Mouse (Mus musculus) naive thymus-derived CD4-positive, alpha-beta T cell, adult 2 months (primary cell): ENCODE results near the gene Il6st.

Experiments used
- DNase-seq: peaks from one replicate; pipeline ENCODE4 v3.0.0-alpha.2; 2011; ENCODE audit warnings: low read depth

Il6st gene

DNA sequence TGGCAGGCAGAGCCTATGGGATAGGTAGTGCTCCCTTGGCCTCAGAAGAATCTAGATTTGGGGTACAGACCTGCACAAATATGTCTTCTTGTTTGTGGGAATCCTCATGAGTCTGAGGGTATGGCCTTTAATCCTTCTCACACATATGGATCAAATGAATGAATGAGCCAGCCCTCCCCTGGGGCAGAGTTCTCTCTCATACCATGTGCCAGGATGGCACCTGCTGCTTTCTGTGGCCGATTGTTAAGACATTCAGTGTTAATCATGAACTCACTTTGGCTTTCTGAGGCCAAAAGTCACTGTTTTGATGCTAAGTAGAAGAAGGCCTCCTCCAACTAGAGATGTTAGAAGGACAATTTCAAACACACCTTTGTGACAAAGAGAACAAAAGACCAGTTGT, 63.3 kb downstream of the Il6st start:
- DNase-seq = no peak

DNA sequence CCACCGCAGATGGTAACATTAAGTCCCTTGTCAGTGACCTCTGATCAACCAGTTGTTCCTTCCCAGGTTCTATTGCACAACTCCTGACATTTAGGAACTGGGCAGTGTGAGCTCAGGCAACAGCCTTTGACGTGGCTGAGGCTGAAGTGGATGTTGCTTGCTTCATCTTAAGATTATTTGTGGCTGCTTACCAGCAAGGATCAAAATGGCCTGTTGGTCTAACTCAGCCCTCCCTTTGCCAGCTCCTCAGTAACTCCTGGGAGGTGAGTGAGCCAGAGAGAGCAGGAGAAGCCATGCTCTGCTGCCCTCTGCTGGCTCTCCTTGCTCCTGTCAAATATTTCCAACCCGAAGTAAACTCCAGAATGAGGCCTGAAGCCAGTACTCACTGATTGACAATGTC, 66.0 kb downstream of the Il6st start:
- peak; percentile 82 for DNase-seq

DNA sequence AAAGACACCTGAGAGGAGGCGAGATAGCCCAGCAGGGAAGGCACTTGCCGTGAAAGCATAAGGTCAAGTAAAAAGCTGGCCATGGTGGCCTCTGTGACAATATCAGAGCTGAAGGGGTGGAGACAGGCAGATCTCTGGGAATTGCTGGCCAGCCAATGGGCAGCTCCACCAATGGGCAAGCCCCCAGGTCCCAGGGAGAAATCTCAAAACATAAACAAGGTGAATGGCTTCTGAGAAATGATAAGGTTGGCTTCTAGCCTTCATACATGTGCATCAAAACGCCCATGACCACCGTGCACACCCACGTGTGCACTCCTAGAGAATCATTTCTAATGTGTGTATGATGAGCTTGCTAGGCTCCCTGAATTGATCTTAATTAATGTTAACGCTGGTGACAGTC, 68.4 kb downstream of the Il6st start:
- DNase-seq = no peak

DNA sequence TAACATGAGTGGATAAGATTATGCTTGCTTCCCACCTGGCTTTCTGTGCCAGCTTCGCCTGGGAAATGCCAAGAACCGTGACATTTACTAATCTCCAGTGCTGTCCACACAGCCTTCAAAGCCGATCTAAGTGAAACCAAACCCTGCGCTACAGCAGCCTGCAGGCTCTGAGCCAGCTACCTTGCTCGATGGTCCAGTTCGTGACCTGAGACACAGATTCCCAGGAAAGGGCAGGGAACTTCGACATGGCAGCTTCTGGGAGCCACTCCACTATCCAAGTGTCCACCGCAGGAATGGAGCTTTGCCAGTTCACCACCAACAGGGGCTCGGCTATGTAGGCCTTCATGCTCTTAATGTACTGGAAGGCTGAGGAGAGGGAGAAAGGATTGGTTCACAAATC, 69.7 kb downstream of the Il6st start:
- no peak for DNase-seq

DNA sequence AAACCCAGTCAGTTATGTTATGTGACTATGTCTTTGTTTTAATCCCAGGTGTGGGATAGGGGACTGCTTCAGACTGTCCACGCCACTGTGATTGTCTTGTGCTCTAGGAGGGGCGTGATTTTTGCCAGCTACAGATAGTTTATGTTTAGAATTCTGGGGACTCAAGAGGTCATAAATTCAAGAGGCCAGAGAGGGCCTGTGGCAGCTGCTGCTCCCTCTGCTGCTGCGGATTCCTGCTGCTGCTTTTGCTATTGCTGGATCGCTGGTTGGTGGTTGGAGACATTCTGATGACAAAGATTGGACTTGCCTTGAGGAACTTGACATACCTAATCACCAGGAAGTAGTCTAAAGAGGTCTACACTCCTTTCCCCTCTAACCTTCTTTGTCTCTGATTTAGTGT, 72.7 kb downstream of the Il6st start:
- DNase-seq = no peak

DNA sequence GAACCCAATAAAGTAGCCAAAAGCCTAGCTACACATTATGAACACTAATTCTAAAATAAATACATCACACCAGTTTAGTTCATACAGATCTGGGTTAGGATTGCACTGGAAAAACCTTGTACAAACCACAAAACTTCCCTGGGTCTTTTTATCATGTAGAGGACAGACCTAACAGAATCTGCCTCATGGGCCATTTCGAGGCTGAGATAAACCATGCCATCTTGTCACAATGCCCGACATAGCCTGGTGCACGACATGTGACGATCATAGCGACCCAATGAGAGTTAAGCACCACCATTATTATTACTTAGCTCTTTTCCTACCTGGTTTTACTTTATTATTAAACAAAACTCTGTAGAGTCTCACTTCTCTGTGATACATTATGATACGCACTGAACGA, 73.2 kb downstream of the Il6st start:
- DNase-seq = no peak

DNA sequence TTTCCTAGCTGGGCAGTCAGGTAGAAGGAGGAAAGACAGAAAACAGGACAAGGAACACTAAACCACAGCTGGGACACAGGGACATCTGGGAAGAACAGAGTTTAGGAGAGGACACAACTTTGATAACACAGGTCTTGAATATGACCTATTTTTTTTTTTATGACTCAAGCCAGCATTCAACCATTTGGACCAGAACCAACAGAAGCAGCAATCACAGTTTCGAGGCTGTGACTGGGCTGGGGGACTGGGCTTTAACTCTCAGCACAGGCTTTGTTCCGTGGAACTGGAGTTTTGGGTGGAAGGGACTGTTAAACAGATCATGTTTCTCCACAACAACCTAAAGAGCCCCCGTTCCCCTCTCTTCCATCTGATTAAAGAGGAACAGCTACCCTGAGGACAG, 76.7 kb downstream of the Il6st start:
- no peak for DNase-seq

DNA sequence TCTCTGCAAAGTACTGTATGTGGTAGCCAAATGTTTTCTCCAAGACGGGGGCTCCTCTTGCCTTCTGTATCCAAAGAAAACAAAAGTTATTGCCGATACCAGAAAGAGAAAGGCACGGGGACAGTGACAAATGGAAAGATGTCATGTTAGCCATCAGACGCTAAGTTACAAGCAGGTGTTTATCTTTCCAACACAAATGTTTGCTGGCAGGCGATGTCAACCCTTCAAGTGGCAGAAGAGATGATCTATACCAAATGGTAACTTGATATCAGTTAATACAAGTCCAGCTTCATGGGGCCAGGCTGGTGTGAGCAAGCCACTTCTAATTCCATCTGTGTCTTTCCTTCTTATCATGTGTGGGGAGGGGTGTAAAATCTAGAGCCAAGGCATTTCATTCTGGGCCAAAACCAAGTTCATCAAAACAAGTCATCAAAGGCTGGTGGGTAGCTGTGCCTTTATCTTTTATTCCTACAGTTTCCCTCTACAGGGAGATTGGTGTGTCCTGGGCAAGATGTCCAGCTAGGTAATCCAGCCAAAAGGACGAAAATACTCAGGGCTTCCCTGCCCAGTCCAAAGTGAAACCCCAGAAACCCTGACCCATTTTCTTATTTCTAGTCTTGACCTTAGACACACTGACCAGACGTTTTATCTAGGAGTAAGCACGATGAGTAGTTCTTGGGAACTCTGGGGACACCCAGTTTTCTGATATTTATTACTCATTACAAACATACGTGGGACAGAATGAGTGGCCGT, 77.5 kb downstream of the Il6st start:
- no peak for DNase-seq

DNA sequence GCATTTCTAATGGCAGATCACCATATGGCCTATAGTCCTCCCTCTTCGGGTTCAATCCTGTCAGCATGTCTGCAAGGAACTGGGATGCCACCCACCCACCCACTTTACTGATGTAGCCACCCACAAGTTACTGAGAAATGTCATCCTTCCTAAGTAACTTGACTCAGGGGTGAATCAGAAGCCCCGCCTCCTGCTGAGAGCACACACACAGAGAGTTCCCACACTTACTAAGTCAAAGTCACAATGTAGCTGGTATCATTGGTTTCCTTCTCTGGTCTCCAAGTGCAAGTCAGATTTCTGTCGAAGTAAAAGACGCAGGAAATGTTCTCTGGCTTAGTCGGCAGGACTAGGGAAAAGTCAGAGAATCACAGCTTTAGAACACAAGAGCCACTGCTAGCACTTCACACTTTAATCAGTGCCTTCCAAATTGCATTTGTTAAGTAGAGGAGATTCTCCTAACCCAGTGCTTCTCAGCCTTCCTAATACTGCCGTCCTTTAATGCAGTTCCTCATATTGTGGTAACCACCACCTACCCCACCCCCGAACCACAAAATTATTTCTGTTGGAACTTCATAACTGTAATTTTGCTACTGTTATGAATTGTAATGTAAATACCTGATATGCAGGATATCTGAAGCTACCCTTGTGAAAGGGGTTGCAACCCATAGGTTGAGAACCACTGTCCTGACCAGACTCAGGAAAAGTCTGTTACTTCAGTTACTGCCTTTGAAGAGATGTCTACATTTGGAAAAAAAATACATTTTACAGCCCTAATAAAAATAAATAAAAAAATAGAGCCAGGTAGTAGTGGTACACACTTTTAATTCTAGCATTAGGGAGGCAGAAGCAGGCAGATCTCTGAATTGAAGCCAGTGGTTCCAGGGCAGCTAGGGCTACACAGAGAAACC, 88.0 kb downstream of the Il6st start:
- DNase-seq = peak; percentile 11

DNA sequence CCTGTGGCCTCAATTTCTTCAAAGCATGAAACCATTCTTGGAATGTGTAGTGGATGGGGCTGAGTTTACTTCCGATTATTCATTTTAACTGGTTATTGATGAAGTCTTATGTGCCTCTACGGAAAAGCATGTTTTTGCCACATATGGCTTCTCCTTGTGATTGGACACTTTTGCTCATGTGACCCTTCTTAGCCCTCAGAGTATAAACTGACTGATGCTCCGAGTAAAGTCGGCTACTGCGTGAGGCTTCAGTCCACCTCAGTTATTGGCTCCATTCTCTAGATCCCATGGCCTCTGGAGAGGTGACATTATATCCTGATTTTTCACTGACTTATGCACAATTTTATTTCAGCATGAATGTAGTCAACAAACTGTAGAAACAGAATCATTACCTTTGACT, 89.4 kb downstream of the Il6st start:
- DNase-seq = no peak

DNA sequence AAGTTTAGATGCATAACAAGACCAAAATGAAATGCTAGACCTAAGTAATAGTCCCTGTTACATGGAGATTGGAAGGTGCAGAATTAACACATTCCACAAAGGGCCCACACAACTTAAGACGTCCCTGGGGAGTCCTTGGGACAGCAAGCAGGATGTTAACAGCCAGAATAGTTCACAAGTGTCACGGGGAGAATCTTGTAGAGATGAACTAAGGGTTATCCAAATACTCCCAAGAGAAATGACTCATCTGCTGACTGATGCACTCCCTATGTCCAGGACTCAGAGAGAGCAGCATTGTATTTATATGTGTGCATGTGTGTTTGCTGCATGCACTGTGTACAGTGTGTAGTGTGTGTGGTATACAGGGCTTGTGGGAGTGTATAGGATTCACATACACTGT, 92.6 kb downstream of the Il6st start:
- no peak for DNase-seq
